Mouse (Mus musculus) megakaryocyte, embryonic 14.5 days (primary cell): ENCODE results near the gene Atg2b.

Source experiments
- FLI1 ChIP-seq: IDR thresholded peaks from 2 replicates; pipeline ENCODE4 v1.6.1; 2012; ENCODE audit warnings: low read length, inconsistent platforms, mixed read lengths
- GATA1 ChIP-seq: IDR thresholded peaks from 3 replicates; pipeline ENCODE4 v1.6.1; 2012; ENCODE audit warnings: mixed read lengths, low read length, inconsistent platforms, borderline replicate concordance

GRCm38 (mm10) chr12:105678762-105679161, 6.2 kb downstream of the Atg2b start:
- no peak for TF ChIP-seq GATA1
- TF ChIP-seq FLI1, result no peak
